Mouse (Mus musculus): ENCODE data around the gene Tapbp. TPM values are rescaled to one million over a fixed set of nuclear protein-coding genes. Genes with fewer than 3 reads are reported as not detected.
A peak's percentile ranks its signal among the peaks of the same experiment; 100 is the strongest.

Gene Tapbp
- total and polyA plus RNA-seq, 3 experiments: 45.3 to 134 (median 116) TPM

GRCm38 (mm10) chr17:33908331-33909076 lies 7.2 kb upstream of the Tapbp start:
- dilution Hi-C loops (cut with MboI; ENCODE audit: extremely low pct_ligation_motif_present, extremely low pct_unique_long_range_greater_than_20kb, low sequenced_read_pairs) (no loop called here), in situ Hi-C loops (cut with MboI; ENCODE audit: low pct_ligation_motif_present, low pct_unique_long_range_greater_than_20kb, low sequenced_read_pairs) (no loop called here)
- peaks cover 8% of the 10 kb centered on the region; the same call in 1 of the 2 replicates for H3K79me2 ChIP-seq (replicated peaks; ENCODE audit: control insufficient read depth, extremely low read depth, insufficient read depth, poor library complexity, severe bottlenecking)
- H3K4me3 ChIP-seq (replicated peaks in 1 of 3; ENCODE audit: low read depth in 2 of 3, low read length in 2 of 3, poor library complexity in 1 of 3): peak overlapping the region; percentile 59 to 90 (median 72)
- H3K9ac ChIP-seq (ENCODE audit: insufficient read depth, low read depth): peak overlapping the region; percentile 50
- no peaks in the 10 kb centered on the region for H3K9me3 ChIP-seq (replicated peaks; ENCODE audit: low read length)
- peaks cover 23 to 24% of the 10 kb centered on the region in 2 experiments for H3K36me3 ChIP-seq (replicated peaks in 1 of 2; ENCODE audit: control insufficient read depth in 1 of 2, insufficient read depth in 1 of 2, low read length in 1 of 2)
- DNase-seq (ENCODE audit: extremely low read depth): no peak
- no peaks in the 10 kb centered on the region for H3K27me3 ChIP-seq (replicated peaks)
- TF ChIP-seq MXI1 (IDR thresholded peaks at IDR 0.05; ENCODE audit: low read depth, low read length) (peak; percentile 46; the same call in 1 of the 2 replicates), CTCF (conservative IDR thresholded peaks at IDR 0.05 in 1 of 2, IDR thresholded peaks at IDR 0.05 in 1 of 2; ENCODE audit: low read depth in 2 of 2, low read length in 2 of 2) (no peak), POLR2AphosphoS2 (IDR thresholded peaks at IDR 0.05; ENCODE audit: low read depth, low read length) (no peak), SIN3A (IDR thresholded peaks at IDR 0.05; ENCODE audit: low read length) (peak; percentile 72), MEF2A (IDR thresholded peaks at IDR 0.05; ENCODE audit: borderline replicate concordance, low read depth, low read length) (no peak), E2F4 (IDR thresholded peaks at IDR 0.05; ENCODE audit: insufficient replicate concordance, low read depth, low read length) (no peak), EP300 (IDR thresholded peaks at IDR 0.05; ENCODE audit: low read length) (no peak), TCF12 (IDR thresholded peaks at IDR 0.05; ENCODE audit: low read depth, low read length) (0 out of 2 replicates have a peak, but pooled peaks have one; percentile 2), UBTF (IDR thresholded peaks at IDR 0.05; ENCODE audit: low read depth, low read length) (0 out of 2 replicates have a peak, but pooled peaks have one; percentile 80), USF1 (IDR thresholded peaks at IDR 0.05; ENCODE audit: low read depth, low read length) (no peak), NELFE (IDR thresholded peaks at IDR 0.05; ENCODE audit: low read depth, low read length) (no peak)
- peak overlapping the region; percentile 53 for H3K27ac ChIP-seq (ENCODE audit: insufficient read depth, low read depth)
- peak overlapping the region; percentile 67 for H3K4me2 ChIP-seq (ENCODE audit: insufficient read depth, low read depth, poor library complexity, severe bottlenecking)
- H3K4me1 ChIP-seq (ENCODE audit: control insufficient read depth in 1 of 2, insufficient read depth in 2 of 2): peaks cover 0 to 25% of the 10 kb centered on the region in 2 experiments; a peak in 2 of 4 replicates

DNA sequence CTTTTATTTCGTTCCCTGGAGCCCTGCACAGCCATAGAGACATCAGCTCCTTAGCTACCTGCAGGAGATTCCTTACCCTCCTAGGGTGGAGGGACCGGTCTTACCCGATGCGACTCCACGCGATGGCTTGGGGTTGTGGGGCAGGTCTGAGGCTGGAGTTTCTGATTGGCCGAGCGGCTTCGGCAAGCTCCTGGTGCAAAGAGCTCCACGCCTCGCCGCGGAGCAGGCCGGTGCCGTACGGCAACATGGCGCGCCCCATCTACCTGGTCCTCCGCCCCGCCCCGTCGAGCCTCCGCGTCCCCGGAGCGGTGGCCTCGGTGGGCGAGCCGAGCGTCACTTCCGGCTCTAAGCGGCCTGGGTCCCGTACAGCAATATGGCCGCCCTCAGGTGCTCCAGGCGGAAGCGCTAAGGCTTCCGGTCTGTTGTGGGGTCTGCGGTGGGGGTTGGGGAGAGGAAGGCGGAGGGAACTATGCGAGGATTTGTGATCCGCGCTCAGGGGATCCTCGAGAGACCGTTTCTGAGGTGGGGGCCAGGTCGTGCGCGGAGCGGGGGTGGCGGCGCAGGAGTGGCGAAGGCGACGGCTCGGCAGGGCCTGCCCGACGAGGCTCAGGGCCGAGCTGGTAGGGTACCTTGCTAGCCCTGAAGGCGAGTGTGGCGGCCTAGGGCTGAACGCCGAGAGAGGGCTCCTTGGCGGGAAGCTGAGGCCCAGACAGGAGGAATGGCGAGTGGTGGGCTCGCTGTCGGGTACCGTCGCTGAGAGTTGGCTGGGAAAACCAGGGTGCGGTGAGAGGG lies 6.4 kb upstream of the Tapbp start, which contains the start of gene Daxx:
Gene Daxx (plus strand): TSS at position 338 of the 792 bp plus-strand sequence.
- peaks cover 30 to 32% of the 10 kb centered on the region in 2 experiments for H3K36me3 ChIP-seq (replicated peaks in 1 of 2; ENCODE audit: control insufficient read depth in 1 of 2, insufficient read depth in 1 of 2, low read length in 1 of 2)
- H3K79me2 ChIP-seq (replicated peaks; ENCODE audit: control insufficient read depth, extremely low read depth, insufficient read depth, poor library complexity, severe bottlenecking): peaks cover 12% of the 10 kb centered on the region; the same call in 1 of the 2 replicates
- H3K27me3 ChIP-seq (replicated peaks): no peaks in the 10 kb centered on the region
- peak; percentile 96 for DNase-seq (ENCODE audit: extremely low read depth)
- peak within 1 kb of the TSS; percentile 80 for H3K9ac ChIP-seq (ENCODE audit: insufficient read depth, low read depth)
- dilution Hi-C loops (cut with MboI; ENCODE audit: extremely low pct_ligation_motif_present, extremely low pct_unique_long_range_greater_than_20kb, low sequenced_read_pairs): no loop called here
- H3K27ac ChIP-seq (ENCODE audit: insufficient read depth, low read depth): peak within 1 kb of the TSS; percentile 87
- no peaks in the 10 kb centered on the region for H3K9me3 ChIP-seq (replicated peaks; ENCODE audit: low read length)
- H3K4me2 ChIP-seq (ENCODE audit: insufficient read depth, low read depth, poor library complexity, severe bottlenecking): peak within 1 kb of the TSS; percentile 83
- peak within 1 kb of the TSS; percentile 72 to 90 (median 89) for H3K4me3 ChIP-seq (replicated peaks in 1 of 3; ENCODE audit: low read depth in 2 of 3, low read length in 2 of 3, poor library complexity in 1 of 3)
- peaks cover 0 to 25% of the 10 kb centered on the region in 2 experiments; a peak in 2 of 4 replicates for H3K4me1 ChIP-seq (ENCODE audit: control insufficient read depth in 1 of 2, insufficient read depth in 2 of 2)
- in situ Hi-C loops (cut with MboI; ENCODE audit: low pct_ligation_motif_present, low pct_unique_long_range_greater_than_20kb, low sequenced_read_pairs): no loop called here
- TF ChIP-seq CHD2 (IDR thresholded peaks at IDR 0.05; ENCODE audit: low read length) (peak; percentile 89), SMC3 (IDR thresholded peaks at IDR 0.05; ENCODE audit: low read depth, low read length) (no peak), RCOR1 (conservative IDR thresholded peaks at IDR 0.05; ENCODE audit: low read depth, low read length) (peak; percentile 80), BHLHE40 (IDR thresholded peaks at IDR 0.05; ENCODE audit: low read depth, low read length) (0 out of 2 replicates have a peak, but pooled peaks have one; percentile 3), MAFK (IDR thresholded peaks at IDR 0.05; ENCODE audit: insufficient replicate concordance, low read length) (no peak), NRF1 (IDR thresholded peaks at IDR 0.05; ENCODE audit: low read depth, low read length) (peak; percentile 84), TCF12 (IDR thresholded peaks at IDR 0.05; ENCODE audit: low read depth, low read length) (peak; percentile 53; the same call in 1 of the 2 replicates), MAZ (IDR thresholded peaks at IDR 0.05; ENCODE audit: low read depth, low read length) (peak; percentile 70; the same call in 1 of the 2 replicates), IRF4 (IDR thresholded peaks at IDR 0.05; ENCODE audit: low read depth, low read length) (no peak; the same call in 1 of the 2 replicates), SIN3A (IDR thresholded peaks at IDR 0.05; ENCODE audit: low read length) (peak; percentile 51), NELFE (IDR thresholded peaks at IDR 0.05; ENCODE audit: low read depth, low read length) (peak; percentile 59; the same call in 1 of the 2 replicates), MXI1 (IDR thresholded peaks at IDR 0.05; ENCODE audit: low read depth, low read length) (peak; percentile 58), RAD21 (IDR thresholded peaks at IDR 0.05; ENCODE audit: low read depth, low read length) (no peak), ELF1 (IDR thresholded peaks at IDR 0.05; ENCODE audit: low read depth, low read length) (peak; percentile 98), MAX (IDR thresholded peaks at IDR 0.05; ENCODE audit: low read length) (peak; percentile 76; the same call in 1 of the 2 replicates), GABPA (IDR thresholded peaks at IDR 0.05; ENCODE audit: insufficient replicate concordance, low read depth, low read length) (peak; percentile 15; the same call in 1 of the 2 replicates), ZKSCAN1 (IDR thresholded peaks at IDR 0.05; ENCODE audit: borderline replicate concordance, low read depth, low read length) (no peak), POLR2AphosphoS2 (IDR thresholded peaks at IDR 0.05; ENCODE audit: low read depth, low read length) (0 out of 2 replicates have a peak, but pooled peaks have one; percentile 59), MYC (IDR thresholded peaks at IDR 0.05; ENCODE audit: low read depth, low read length) (peak; percentile 57), KAT2A (IDR thresholded peaks at IDR 0.05; ENCODE audit: insufficient replicate concordance, low read length) (peak; percentile 86; the same call in 1 of the 2 replicates), USF2 (conservative IDR thresholded peaks at IDR 0.05; ENCODE audit: low read depth, low read length) (no peak)
